Mouse (Mus musculus): ENCODE measurements around the gene Ubr7.
A peak's percentile ranks its signal among the peaks of the same experiment; 100 is the strongest.

Ubr7 gene

GRCm38 (mm10) chr12:102743589-102744574 is 13.9 kb upstream of the Ubr7 start, which contains the start of the genes Moap1 and Tmem251:
TSS of gene Moap1 (minus strand) at chr12:102743661.
TSS of gene Tmem251 (plus strand) at chr12:102743762.
- DNase-seq, result peak; percentile 89

DNA sequence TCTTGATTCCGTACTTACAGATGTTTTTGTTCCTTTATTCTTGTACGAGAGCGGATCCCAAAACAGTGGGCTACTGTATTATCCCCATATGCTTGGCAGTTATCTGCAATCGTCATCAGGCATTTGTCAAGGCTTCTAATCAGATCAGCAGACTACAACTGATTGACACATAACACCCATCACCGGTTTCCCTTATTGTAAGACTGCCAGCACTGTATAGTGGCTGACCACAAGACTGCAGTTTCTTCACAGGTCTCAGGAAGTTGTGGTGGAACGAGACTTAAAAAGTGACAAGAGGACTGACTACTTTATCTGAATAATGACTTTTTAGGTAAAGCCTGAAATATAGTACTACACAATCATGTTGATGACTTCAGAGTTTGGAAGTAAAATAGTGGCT is 12.9 kb upstream of the Ubr7 start:
- no peak for DNase-seq

GRCm38 (mm10) chr12:102748256-102748655 is 9.5 kb upstream of the Ubr7 start:
- no peak for DNase-seq

- no peak for DNase-seq
Observed at GRCm38 (mm10) chr12:102756304-102756703, 1.5 kb upstream of the Ubr7 start.

GRCm38 (mm10) chr12:102757055-102757688 is 595 bp upstream of the Ubr7 start:
- DNase-seq, result no peak

DNA sequence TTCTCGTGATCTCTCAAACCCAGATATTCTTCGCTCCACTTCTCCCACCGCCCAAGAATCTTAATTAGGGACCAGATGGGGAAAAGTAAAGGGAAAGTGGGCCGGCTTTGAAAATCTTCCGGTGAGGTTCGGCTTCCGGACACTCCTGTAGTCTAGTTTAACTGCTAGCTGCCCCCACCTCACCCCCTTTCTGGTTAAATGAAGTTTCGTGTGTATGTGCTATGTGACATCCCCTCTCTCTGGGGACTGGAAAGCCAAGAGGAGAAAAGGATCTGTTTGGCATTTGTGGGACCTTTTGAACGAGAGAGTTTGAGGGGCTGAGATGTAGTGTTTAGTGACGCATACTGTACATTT is 613 bp downstream of the Ubr7 start, which contains the start of gene Gm20604:
Gene Gm20604 (minus strand): TSS at position 270 of the 354 bp plus-strand sequence.
- DNase-seq, result no peak

GRCm38 (mm10) chr12:102758936-102759335 is 1.2 kb downstream of the Ubr7 start:
- no peak for DNase-seq

GRCm38 (mm10) chr12:102761668-102762067 is 3.9 kb downstream of the Ubr7 start:
- DNase-seq, result no peak

DNA sequence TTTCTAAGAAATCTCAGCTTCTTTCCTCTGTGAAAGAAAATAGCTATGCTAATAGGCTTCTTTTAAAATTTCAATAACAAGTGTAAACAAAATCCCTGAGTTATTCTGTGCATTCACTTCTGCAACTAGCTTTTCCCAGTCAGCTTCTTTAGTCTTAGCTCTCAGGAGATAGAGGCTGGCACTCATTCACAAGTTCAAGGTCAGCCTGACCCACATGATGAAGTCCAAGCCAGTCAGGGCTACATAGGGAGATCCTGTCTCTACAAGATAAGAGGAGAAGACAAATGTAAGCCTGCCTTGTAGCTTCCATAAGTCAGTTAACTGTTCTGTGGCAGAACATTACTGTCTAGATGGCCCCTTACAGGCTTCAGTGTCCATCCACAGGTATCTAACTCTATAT is 5.9 kb downstream of the Ubr7 start:
- DNase-seq, result no peak

GRCm38 (mm10) chr12:102769000-102769399 is 11.2 kb downstream of the Ubr7 start:
- DNase-seq, result no peak

DNA sequence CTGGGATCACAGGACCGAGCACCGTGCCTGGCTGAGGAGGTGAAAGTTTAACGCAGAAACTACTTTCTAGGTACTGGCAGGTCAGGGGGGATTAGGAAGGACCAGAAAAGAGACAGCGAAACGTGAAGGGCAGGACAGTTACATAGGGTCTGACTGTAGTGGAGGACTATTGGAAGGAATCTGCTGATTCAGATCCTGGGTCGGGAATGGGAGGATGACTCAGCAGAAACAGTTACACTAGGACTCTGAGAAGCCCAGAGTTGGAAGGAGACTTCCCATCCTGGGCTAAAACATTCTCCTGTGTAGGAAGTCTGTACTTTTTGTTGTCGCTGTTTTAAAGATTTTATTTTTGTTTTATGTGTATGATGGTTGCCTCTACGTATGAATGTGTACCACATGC is 13.8 kb downstream of the Ubr7 start:
- no peak for DNase-seq

DNA sequence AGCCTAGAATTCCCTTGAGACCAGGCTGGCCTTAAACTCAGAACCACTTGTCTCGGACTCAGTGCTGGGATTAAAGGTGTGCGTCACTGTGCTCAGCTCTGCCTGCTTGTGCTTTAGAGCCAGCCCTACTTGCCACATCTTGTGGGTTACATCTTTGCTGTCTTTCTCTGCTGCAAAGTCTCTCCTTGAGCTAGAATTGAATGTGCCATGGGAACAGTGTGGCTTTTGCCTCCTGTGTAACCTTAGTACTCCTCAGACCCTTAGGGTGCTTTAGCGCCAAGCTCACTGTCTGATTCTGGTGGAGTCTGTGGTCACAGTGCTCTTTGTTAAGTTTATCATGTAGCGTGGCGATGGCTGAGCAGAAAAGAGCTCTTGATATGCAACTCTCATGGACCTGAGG is 14.9 kb downstream of the Ubr7 start:
- DNase-seq, result no peak

GRCm38 (mm10) chr12:102776035-102776434 is 18.3 kb downstream of the Ubr7 start:
- no peak for DNase-seq

DNA sequence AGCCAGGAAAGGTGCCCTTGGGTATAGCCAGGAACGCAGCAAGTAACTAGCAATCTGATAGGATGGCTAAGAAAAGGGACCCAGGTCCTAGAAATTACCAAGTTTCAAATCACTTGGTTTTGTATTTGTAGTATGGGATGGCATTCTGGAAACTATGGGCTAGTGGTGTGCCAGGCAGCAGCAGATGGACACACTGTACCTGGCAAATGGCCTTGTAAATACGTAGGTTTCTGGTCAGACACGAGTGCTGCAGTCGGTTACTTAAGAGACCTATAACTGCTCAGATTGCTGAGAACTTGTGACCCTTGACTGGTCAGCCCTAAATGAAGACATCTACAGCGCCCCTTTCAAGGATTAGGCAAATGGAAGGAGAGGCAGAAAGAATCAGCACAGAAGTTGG is 20.4 kb downstream of the Ubr7 start:
- no peak for DNase-seq

- DNase-seq, result no peak
Observed at GRCm38 (mm10) chr12:102779452-102779851, 21.7 kb downstream of the Ubr7 start.

GRCm38 (mm10) chr12:102782841-102783240 is 25.1 kb downstream of the Ubr7 start:
- no peak for DNase-seq

GRCm38 (mm10) chr12:102784899-102785592 is 27.3 kb downstream of the Ubr7 start:
- DNase-seq, result no peak

GRCm38 (mm10) chr12:102785593-102785985 is 27.8 kb downstream of the Ubr7 start:
- DNase-seq, result peak; percentile 54

- no peak for DNase-seq
Observed at GRCm38 (mm10) chr12:102787927-102788326, 30.2 kb downstream of the Ubr7 start.

DNA sequence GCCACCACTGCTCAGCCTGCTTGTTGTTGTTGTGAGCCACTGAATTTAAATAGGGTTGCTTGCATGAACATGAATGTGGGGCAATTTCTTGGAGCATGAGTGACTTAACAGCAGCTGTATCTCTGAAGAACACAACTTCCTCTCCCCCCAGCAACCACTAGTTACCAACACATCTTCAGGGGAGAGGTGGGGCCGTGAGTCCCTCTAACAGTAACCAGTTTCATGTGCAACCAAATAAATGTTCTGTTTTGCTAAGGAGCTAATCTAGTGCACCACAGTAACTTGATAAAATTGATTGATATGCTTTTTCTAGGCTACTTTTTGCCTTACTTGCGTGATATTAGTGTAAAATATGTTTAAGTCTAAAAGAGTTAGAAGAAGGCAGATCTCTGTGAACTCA is 41.8 kb downstream of the Ubr7 start:
- no peak for DNase-seq

DNA sequence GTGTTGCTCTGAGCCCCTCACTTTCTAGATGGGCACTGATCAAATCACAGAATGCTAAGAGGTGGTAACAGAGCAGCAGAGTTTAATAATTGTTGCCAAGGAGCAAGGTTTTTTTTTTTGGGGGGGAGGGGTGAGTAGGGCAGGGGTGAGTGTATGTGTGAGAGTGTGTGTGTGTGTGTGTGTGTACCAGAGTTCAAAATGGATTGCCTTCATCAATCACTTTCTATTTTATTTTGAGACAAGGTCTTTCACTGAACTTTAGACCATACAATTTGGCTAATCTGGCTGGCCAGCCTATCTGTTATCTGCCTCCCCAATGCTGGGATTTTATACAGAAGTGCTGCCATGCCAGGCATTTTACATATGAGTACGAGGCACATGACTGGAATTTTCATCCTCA is 57.1 kb downstream of the Ubr7 start:
- no peak for DNase-seq

DNA sequence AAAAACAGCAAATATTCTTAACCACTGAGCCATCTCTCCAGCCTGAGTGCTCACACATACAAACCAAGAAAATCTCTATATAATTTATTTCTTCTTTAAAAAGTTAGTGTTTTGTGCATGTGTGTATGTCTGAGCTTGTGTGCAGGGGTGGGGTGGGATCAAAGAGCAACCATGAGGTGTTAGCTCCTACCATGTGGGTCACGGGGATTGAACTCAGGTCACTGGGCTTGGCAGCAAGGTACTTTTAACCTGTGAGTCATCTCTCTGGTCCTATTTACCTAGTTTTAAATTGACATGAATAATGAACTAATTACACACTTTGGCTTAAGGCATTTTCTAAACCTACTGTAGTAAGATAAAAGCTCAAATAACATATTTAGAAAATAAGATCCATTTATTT is 68.6 kb downstream of the Ubr7 start:
- no peak for DNase-seq

GRCm38 (mm10) chr12:102827119-102827518 is 69.4 kb downstream of the Ubr7 start:
- DNase-seq, result no peak

All from layer of hippocampus, adult 9-11 months (tissue).